Mouse (Mus musculus) heart, postnatal 10 days (tissue): ENCODE results near the gene Tesc. TPM values are rescaled to one million over a fixed set of nuclear protein-coding genes. Genes with fewer than 3 reads are reported as not detected.

Experiments
- DNase-seq, 2 experiments: peaks; one replicate each; pipeline ENCODE4 v3.0.0; 2021
- intact Hi-C: fragments of 180-260 bp; cut with DNase I; formaldehyde crosslinking; loops from one replicate; pipeline ENCODE4 v1.15.1; 2025
- total RNA-seq, 2 experiments: library from RNA; stranded (reverse); gene quantifications; 2 replicates each; pipeline ENCODE4 v1.2.3; 2021

Tesc gene
- total RNA-seq, 2 experiments from 2014 or later, result 111 to 112 TPM

DNA sequence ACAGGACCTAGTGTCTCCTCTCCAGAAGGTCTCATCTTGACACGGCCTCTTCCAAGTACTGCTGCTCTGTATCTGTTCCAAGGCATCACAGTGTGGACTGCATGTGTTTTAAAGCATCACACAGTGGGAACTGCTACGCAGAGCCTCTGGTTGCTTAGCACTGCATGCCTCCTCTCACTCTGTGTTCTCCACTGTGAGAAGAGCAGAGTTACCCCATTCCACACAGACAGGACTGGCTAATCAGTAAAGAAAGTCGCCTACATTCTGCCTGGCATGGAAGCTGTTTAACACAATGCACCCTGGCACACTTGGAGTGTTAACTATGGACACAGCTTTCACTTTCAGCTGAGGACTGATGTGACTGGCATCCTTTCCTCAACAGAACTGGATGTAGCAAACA is 68.8 kb downstream of the Tesc start:
- intact Hi-C loops, result no loop called here
- no peak for DNase-seq

DNA sequence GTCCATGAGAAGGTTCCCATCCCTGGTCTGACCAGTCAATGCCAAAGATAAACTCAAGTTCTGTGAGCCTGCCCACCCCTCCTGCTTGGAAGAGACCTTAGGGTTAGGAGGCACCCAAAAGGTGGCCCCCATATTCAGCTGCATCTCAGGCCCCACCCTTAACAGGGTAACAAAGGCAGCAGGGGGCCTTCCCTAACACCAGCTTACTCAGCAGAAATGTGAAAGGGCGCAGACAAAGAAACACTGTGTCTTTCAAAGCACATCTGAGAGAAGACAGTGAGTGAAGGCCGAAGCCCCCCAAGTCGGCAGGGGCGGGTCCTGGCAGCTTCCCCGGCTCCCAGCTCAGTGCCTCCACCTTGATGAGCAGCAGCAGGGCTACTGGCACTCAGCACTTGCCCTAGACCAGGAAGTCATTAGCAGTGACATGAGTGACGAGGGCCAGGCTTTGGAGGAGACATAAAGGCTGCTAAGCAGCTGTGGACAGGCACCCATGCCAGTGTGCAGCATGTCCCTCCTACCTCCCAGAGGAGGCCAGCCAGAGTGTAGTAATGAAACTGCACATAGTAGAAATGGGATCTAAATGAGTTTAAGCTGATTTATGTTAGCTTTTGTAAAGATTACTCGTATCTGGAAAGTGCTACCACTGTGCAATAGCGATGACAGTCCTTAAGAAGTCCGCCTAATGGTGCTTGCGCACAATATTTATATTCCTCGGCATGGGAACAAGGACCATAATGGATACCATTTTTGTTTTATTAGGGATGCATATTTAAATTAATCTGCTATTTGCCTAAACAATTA is 71.7 kb downstream of the Tesc start:
- no peak for DNase-seq
- intact Hi-C loops, result no loop called here

DNA sequence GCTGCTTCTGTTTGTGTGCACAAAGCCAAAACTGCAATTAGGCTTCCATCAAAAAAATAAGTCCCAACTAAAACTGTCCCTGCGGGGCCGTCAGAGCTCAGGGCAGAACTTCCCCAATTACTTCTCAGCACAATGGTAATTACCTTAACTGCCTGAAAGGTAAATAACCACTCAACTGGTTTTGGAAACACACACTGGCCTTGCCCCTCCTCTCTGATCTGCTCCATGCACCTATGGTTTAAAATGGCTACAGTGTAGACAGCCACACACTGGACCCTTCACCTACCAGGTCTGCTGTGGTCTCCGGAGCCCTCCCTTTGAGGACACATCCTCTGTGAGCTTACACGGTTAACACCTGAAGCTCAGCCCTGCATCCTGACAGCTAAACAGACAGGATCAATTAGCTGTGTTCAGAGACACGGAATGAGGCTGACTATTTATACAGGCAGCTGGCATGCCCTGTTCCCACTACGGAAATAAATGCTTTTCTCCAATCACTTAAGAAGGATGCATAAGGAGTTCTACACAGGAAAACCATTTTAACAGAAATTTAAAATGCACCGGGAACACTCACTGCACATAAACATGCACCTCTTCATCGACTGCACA is 72.4 kb downstream of the Tesc start:
- intact Hi-C loops, result no loop called here
- no peak for DNase-seq

DNA sequence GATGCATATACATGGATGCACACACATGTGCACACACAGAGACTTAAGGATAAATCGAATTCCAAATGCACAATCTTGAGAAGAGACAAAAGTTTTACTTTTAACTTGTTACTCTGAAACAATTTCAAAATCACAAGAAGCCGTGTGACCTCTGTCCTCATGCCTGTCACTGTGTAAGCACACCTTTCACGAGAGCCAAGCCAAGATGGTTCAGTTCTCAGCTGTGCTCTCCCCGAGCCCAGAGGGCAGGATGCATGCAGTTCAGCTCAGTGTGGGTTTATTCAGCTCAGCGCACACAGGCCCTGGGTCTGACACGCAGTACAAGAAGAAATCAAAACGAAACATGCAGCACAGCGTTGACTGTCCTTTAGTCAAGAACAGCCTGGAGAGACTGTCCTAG is 78.0 kb downstream of the Tesc start:
- intact Hi-C loops, result no loop called here
- no peak for DNase-seq

DNA sequence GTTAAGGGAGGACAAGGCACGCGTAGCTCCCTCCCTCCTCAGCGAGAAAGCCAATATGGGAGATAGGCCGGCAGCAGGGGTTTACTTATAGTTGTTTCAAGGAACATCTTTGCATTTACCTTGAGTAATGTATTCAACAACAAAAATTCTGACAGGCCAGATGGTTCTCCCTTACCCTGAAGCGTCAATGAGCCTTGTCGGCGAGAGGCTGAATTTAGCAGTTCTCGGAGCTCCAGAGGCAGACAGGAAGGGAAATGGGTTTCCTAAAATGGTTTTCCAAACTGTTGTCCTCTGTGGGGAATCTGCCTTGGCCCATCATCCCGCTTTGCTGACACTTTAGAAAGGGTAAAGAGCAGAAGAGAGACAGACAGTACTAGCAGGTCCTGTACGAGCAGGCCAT is 79.1 kb downstream of the Tesc start:
- intact Hi-C loops, result no loop called here

DNA sequence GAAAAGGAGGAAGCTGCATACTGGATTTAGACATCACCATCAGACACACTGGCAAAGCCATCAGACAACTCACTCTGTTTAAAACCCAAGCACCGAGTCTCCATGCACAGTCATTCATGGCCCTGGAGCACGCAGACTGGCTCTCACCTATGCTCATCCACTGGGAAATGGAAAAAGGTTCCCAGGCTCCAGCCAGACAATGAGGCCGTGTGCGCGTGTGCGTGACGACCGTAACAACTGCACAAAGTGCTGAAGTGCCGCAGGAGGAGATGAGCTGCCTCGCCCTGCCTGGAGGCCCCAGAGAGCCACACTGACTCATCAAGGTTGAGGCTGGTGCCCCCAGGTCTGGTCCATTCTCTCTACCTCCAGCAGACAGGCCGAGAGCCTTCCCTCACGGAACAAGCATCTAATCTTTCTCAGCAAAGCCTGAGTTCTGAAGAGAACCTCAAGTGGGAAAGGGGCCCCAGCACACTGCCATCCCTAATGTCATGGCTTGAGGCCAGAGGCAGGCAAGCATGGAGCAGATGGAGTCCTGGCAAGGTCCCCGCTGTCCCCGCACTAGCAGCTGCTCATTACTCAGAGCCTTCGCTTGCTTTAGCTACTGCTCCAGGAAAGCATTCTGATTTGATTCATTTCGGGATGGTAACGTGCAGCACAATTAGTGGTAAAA is 80.7 kb downstream of the Tesc start:
- peak; percentile 52 to 54 for DNase-seq
- intact Hi-C loops, result no loop called here

More for the DNA sequence above, 79.1 kb downstream of the Tesc start:
- no peak for DNase-seq

DNA sequence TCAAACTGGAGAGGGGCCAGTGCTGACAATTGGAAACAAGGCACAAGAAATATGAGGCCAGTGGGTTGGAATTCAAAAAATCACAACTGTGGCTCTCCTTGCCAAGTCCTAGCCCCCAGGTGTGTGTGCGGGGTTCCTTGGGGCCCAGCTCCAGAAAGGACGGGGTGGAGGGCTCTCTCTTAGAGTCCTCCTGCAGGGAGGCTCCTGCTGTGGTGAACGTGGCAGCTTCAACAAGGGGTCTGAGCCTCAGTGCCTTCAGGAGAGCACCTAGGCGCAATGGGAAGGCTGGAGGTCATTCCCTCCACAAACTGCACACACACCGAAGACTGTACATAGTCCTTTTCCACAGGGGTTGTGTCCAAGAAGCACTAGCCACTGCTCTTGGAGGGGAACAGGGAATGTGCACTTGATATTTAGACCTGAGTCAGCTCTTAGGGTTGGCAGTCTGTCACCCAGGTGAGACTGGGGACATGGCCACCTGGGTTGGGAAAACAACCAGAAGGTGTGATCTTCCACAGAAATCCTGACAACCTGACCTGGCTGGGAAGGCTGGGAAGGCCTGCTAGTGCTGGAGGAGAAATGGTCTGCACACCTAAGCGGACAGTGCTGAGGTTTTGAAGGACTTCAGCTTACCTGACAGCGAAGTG is 81.4 kb downstream of the Tesc start:
- intact Hi-C loops, result no loop called here
- no peak for DNase-seq

Other genes starting within 250 kb of the Tesc start
- gene Nos1, start 246.7 kb upstream of the Tesc start, total RNA-seq, result under 1 TPM; 0.15 to 0.17 TPM
- 10 to 100 TPM; 47.4 to 55.5 TPM for gene Fbxo21, start 51.0 kb upstream of the Tesc start, total RNA-seq
- gene Fbxw8, start 127.7 kb downstream of the Tesc start, total RNA-seq, result 10 to 100 TPM; 50.1 to 58.1 TPM
- gene Hrk, start 136.9 kb downstream of the Tesc start, total RNA-seq, result under 1 TPM; 0.30 to 0.38 TPM
- 1 to 10 TPM; 1.6 to 2.5 TPM for gene Rnft2, start 217.4 kb downstream of the Tesc start, total RNA-seq
- 1 to 10 TPM; 7.1 to 7.8 TPM for gene 2410131K14Rik, start 217.5 kb downstream of the Tesc start, total RNA-seq